Mouse (Mus musculus) forebrain, embryonic 15.5 days (tissue): ENCODE measurements at regions not wholly inside any gene's neighbourhood (a gene's known extent, or its start where the extent isn't known, plus 50 kb on each side); places are given as distances from the start of the nearest gene placed in this dataset.
A peak's percentile ranks its signal among the peaks of the same experiment; 100 is the strongest.

Experiments
- ATAC-seq: fragments of 200-750 bp; cut with Nextera tagmentation; replicated peaks from 2 replicates; pipeline ENCODE4 v1.8.0; 2017; ENCODE audit warnings: mild to moderate bottlenecking, moderate TSS enrichment, moderate library complexity
- H3K27ac ChIP-seq: fragments of 300-500 bp; sonication (generic); replicated peaks from 2 replicates; pipeline ENCODE4 v1.5.1; 2015; ENCODE audit warnings: mild to moderate bottlenecking, inconsistent platforms
- H3K27me3 ChIP-seq: fragments of 300-500 bp; sonication (generic); 2 replicates; pipeline ENCODE4 v1.6.1; 2015; ENCODE audit warnings: inconsistent platforms
- H3K36me3 ChIP-seq: fragments of 300-500 bp; sonication (generic); 2 replicates; pipeline ENCODE4 v1.6.1; 2015; ENCODE audit warnings: mild to moderate bottlenecking, inconsistent platforms
- H3K4me1 ChIP-seq: fragments of 300-500 bp; sonication (generic); 2 replicates; pipeline ENCODE4 v1.6.1; 2015; ENCODE audit warnings: inconsistent platforms
- H3K4me2 ChIP-seq: fragments of 300-500 bp; sonication (generic); replicated peaks from 2 replicates; pipeline ENCODE4 v1.6.1; 2015; ENCODE audit warnings: mild to moderate bottlenecking, inconsistent platforms
- H3K4me3 ChIP-seq: fragments of 300-500 bp; sonication (generic); 2 replicates; pipeline ENCODE4 v1.5.1; 2015; ENCODE audit warnings: mild to moderate bottlenecking, inconsistent platforms
- H3K9ac ChIP-seq: fragments of 300-500 bp; sonication (generic); replicated peaks from 2 replicates; pipeline ENCODE4 v1.6.1; 2015; ENCODE audit warnings: mild to moderate bottlenecking, inconsistent platforms
- H3K9me3 ChIP-seq: fragments of 300-500 bp; sonication (generic); 2 replicates; pipeline ENCODE4 v1.6.1; 2016; ENCODE audit warnings: inconsistent platforms
- WGBS: fragments of 180-500 bp; shearing (Covaris S2); methylation state at CpG from one replicate; pipeline ENCODE4 v1.1.7; 2015; ENCODE audit warnings: mixed read lengths; 5-methylcytosine and 5-hydroxymethylcytosine counted together

DNA sequence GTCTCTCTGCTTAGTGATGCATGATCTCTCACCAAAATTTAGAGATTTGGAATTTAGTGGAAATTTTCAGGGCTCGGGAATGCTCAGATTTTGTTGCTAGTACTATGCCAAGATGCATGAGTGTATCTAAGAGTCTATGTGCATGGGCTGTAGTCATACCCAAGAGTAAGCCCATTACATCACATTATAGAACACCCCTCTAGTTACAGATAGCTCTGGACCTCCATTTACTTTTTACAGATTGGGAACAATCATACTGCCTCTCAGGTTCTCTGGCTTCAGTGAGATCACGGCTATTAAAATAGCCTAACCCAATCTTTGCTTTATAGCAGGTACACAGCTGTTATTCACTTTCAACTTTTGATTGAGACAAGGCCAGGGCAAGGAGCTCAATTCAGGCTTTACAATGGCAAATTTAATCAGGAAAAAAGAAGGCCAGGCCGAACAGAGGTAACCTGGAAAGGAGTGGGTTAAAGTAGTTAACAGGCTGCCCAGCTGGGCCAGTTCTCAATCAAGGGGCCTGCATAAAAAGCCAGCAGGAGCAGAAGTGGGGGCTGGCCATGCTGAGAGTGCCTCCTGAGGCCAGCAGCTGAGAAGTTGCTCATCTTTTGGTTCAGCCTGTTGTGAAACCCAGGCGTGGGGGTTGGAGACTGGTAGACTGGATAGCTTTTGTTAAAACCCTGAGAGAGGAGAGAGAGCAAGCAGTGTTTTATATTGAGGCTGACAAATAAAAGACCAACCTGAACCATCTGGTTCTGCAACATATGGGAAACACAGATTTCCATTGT, 509.2 kb upstream of the Pou3f2 start:
- Histone ChIP-seq H3K9ac (no peak overlapping the region), H3K4me3 (no peak overlapping the region), H3K27me3 (no peaks in the 10 kb centered on the region), H3K9me3 (no peaks in the 10 kb centered on the region), H3K4me2 (no peak overlapping the region), H3K4me1 (peaks cover 12% of the 10 kb centered on the region), H3K27ac (no peak overlapping the region), H3K36me3 (no peaks in the 10 kb centered on the region)
- 27% methylated on average over 4 of the region's 4 CpGs for WGBS
- ATAC-seq = peak; percentile 51; the same call in 1 of the 2 replicates

DNA sequence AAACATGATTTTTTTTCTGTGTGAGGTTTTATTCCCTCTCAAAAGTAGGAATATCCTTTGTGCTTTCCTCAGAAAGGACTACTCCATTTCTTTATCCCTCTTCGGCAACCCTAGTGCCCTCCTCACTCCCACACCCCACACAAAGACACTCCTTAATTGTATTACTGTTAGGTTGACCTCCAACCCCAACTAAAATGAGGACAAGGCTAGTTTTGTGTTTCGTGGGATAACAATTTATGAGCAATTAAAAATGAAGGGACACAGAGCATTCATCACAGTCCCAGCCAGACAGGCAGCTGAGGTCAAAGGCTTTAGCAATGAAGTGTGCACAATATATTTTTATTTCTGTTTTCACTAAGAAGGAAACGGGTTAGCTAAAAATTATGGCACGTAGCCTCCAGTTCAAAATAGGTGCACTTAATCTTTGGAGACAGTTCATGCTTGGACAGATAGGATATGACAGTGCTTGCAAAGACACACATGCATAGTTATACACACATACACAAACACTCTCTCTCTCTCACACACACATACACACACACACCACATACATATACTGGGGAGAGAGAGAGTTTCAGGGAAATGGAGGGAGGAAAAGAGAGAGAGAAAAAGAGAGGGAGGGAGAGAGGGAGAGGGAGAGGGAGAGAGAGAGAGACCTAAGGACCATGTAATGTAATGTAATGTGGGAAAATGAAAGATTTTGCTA, 498.8 kb upstream of the Pou3f2 start:
- no peak overlapping the region for H3K4me3 ChIP-seq
- no peaks in the 10 kb centered on the region for H3K9me3 ChIP-seq
- no peak overlapping the region for H3K4me2 ChIP-seq
- no peak for ATAC-seq
- 21% methylated on average over 4 of the region's 4 CpGs for WGBS
- no peaks in the 10 kb centered on the region for H3K4me1 ChIP-seq
- H3K36me3 ChIP-seq = no peaks in the 10 kb centered on the region
- H3K9ac ChIP-seq = no peak overlapping the region
- no peak overlapping the region for H3K27ac ChIP-seq
- no peaks in the 10 kb centered on the region for H3K27me3 ChIP-seq

DNA sequence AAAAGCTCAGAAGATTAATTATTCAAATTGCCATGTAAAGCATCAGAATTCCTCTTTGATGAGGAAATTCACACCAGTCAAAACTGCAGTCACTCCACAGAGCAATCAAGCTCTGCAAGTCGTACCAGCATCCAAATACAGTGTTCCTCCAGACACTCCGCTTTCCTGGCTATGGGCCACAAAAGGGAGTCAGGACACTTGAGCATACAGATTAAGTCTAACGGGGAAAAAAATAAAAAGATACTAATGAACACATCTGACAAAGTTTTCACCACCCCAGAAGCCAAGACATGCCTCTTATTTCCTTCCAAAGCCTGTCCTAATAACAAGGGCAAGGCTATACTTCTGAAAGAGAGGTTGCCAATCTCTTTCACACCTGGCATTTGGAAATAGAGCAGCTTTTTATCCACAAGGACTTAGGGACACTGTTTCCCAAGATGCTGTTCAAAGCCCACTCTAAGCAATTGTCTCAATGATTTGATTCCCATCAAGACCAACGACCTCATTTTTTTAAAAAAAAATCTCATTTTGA, 485.5 kb upstream of the Pou3f2 start:
- no peak overlapping the region for H3K4me2 ChIP-seq
- H3K27ac ChIP-seq = peak overlapping the region; percentile 74
- H3K9me3 ChIP-seq = no peaks in the 10 kb centered on the region
- no peaks in the 10 kb centered on the region for H3K36me3 ChIP-seq
- peaks cover 32% of the 10 kb centered on the region for H3K4me1 ChIP-seq
- ATAC-seq = peak; percentile 86
- H3K4me3 ChIP-seq = no peak overlapping the region
- H3K27me3 ChIP-seq = no peaks in the 10 kb centered on the region
- H3K9ac ChIP-seq = no peak overlapping the region
- 9% methylated on average over 4 of the region's 4 CpGs for WGBS

DNA sequence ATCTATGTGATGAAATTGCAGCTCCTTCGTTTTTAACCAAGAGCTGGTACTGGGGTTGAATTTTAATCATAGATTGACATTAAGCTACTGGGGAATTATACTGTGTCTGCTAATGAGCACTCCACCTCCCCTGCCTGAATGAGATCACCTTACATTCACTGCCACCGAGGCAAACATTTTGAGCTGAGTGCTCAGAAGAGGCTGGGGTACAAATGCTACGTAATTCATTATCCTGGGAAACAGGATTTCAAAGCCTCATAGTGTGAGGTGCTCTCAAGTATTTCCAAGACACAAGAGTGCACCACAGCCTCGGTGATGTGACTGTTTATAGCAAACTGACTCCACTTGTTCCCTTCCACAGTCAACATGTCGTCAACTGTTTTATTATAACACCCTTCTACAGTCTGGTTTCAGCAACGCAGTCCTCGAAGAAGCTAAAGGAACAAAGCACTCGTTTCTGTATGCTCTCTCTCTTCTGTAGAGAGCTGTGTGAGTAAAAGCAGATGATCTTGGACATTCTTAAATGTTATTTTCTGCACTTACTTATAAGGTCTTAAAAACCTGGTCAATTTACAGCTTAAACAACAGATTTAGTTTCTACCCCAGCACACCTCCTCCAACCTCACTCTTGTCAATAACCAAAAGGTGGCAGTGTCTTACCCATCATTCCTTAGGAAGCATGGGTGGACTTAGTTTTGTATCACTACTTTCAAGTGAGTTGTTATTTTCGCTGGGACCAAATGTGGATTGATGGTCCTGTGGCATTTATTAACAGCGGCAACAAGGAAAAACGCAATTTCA, 484.8 kb upstream of the Pou3f2 start:
- peak overlapping the region; percentile 17; the same call in 1 of the 2 replicates for H3K4me2 ChIP-seq
- H3K4me1 ChIP-seq = peaks cover 32% of the 10 kb centered on the region
- no peaks in the 10 kb centered on the region for H3K9me3 ChIP-seq
- H3K36me3 ChIP-seq = no peaks in the 10 kb centered on the region
- no peak overlapping the region for H3K4me3 ChIP-seq
- ATAC-seq = peak; percentile 75
- peak overlapping the region; percentile 74 for H3K27ac ChIP-seq
- no peak overlapping the region for H3K9ac ChIP-seq
- 8% methylated on average over 11 of the region's 11 CpGs for WGBS
- H3K27me3 ChIP-seq = no peaks in the 10 kb centered on the region

GRCm38 (mm10) chr4:22971127-22971526, 483.0 kb upstream of the Pou3f2 start:
- Histone ChIP-seq H3K9ac (no peak overlapping the region), H3K4me3 (no peak overlapping the region), H3K27ac (peak overlapping the region; percentile 48; the same call in 1 of the 2 replicates), H3K4me1 (peaks cover 32% of the 10 kb centered on the region), H3K4me2 (no peak overlapping the region), H3K36me3 (no peaks in the 10 kb centered on the region), H3K27me3 (no peaks in the 10 kb centered on the region), H3K9me3 (no peaks in the 10 kb centered on the region)
- 17% methylated on average over 2 of the region's 2 CpGs for WGBS
- peak; percentile 57; the same call in 1 of the 2 replicates for ATAC-seq

GRCm38 (mm10) chr4:22970495-22970894, 482.3 kb upstream of the Pou3f2 start:
- Histone ChIP-seq H3K9ac (no peak overlapping the region), H3K4me3 (no peak overlapping the region), H3K36me3 (no peaks in the 10 kb centered on the region), H3K27me3 (no peaks in the 10 kb centered on the region), H3K27ac (peak overlapping the region; percentile 48; the same call in 1 of the 2 replicates), H3K9me3 (no peaks in the 10 kb centered on the region), H3K4me2 (no peak overlapping the region), H3K4me1 (peaks cover 32% of the 10 kb centered on the region)
- ATAC-seq = peak; percentile 13; the same call in 1 of the 2 replicates
- 4% methylated on average over 5 of the region's 5 CpGs for WGBS

DNA sequence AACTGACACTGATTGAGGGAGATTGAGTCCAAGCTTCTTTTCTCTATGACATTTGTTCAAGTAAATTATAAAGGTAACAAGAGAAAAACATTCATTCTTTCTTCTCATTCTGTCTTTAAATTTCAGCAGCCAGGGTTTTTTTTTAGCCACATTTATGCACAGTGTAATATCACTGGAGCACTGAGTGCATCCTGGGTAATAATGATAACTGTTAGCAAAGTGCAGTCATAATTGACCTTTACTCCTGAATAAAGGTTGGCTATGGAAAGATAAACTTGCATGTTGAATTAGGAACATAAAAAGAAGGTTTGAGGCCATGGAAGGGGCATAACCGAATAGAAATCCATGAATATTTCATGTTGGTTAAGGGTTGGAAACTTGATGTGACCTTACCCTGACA, 461.3 kb upstream of the Pou3f2 start:
- H3K9me3 ChIP-seq = no peaks in the 10 kb centered on the region
- no peaks in the 10 kb centered on the region for H3K36me3 ChIP-seq
- H3K9ac ChIP-seq = no peak overlapping the region
- H3K4me2 ChIP-seq = no peak overlapping the region
- 86% methylated on average over 1 of the region's 1 CpGs for WGBS
- no peak overlapping the region for H3K4me3 ChIP-seq
- no peaks in the 10 kb centered on the region for H3K27me3 ChIP-seq
- no peak for ATAC-seq
- H3K4me1 ChIP-seq = peaks cover 13% of the 10 kb centered on the region
- H3K27ac ChIP-seq = no peak overlapping the region

- H3K9ac ChIP-seq = no peak overlapping the region
- 93% methylated on average over 4 of the region's 4 CpGs for WGBS
- no peak overlapping the region for H3K4me2 ChIP-seq
- no peaks in the 10 kb centered on the region for H3K36me3 ChIP-seq
- H3K4me3 ChIP-seq = no peak overlapping the region
- no peaks in the 10 kb centered on the region for H3K9me3 ChIP-seq
- H3K27ac ChIP-seq = no peak overlapping the region
- no peak for ATAC-seq
- no peaks in the 10 kb centered on the region for H3K27me3 ChIP-seq
- H3K4me1 ChIP-seq = peaks cover 13% of the 10 kb centered on the region
These were observed 460.7 kb upstream of the Pou3f2 start for GRCm38 (mm10) chr4:22948880-22949279.

GRCm38 (mm10) chr4:22946788-22947406, 458.7 kb upstream of the Pou3f2 start:
- WGBS = 38% methylated on average over 7 of the region's 7 CpGs

DNA sequence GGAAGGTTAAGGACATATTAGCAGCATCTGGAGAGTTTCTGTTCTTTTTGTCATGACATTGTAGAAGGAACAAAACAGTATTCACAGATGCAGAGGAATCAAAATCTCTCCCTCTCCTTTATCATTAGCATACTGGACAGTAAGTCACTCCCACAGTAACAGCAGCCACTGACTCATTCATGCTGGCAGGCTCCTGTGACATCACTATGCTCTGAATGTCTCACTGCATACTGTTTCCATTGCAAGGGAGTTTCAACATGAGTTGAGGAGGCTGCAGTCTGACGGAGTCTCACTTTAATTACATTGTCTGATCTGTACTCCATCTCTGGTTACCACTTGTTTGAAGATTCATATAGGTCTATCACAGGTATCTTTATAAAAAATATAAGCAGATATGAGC, 450.1 kb upstream of the Pou3f2 start:
- Histone ChIP-seq H3K36me3 (no peaks in the 10 kb centered on the region), H3K4me3 (no peak overlapping the region), H3K9ac (no peak overlapping the region), H3K9me3 (no peaks in the 10 kb centered on the region), H3K4me1 (no peaks in the 10 kb centered on the region), H3K4me2 (no peak overlapping the region), H3K27me3 (no peaks in the 10 kb centered on the region), H3K27ac (no peak overlapping the region)
- no peak for ATAC-seq
- WGBS = 73% methylated on average over 1 of the region's 1 CpGs

More at GRCm38 (mm10) chr4:22946788-22947406, 458.7 kb upstream of the Pou3f2 start:
- ATAC-seq = peak; percentile 83
- Histone ChIP-seq H3K4me1 (peaks cover 13% of the 10 kb centered on the region), H3K4me3 (no peak overlapping the region), H3K4me2 (no peak overlapping the region), H3K9ac (no peak overlapping the region), H3K27me3 (no peaks in the 10 kb centered on the region), H3K36me3 (no peaks in the 10 kb centered on the region), H3K9me3 (no peaks in the 10 kb centered on the region), H3K27ac (0 out of 2 replicates have a peak overlapping the region, but pooled peaks have one; percentile 39)

DNA sequence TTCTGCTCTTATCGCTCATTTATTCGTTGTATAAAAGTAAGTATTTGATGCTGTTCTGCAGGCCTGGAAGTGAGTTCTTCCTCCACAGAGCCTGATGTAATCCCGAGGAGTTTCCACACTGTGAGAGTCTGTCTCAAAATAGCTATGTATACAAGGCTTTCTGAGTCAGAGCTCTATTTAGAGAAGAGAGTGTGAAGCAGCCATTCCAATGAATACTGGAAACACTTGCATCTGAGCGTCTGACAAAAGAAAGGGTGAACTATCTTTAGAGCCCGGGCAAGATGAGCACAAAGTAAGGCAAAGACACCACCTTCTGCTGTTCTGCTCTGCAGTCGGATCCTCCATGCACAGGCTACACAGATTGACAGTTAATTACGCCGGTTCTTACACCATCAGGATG, 436.0 kb upstream of the Pou3f2 start:
- Histone ChIP-seq H3K36me3 (no peaks in the 10 kb centered on the region), H3K9ac (no peak overlapping the region), H3K9me3 (no peaks in the 10 kb centered on the region), H3K4me2 (no peak overlapping the region), H3K27ac (no peak overlapping the region), H3K4me1 (0 out of 2 replicates have a peak, but pooled peaks cover 6% of the 10 kb centered on the region), H3K27me3 (no peaks in the 10 kb centered on the region), H3K4me3 (no peak overlapping the region)
- no peak for ATAC-seq
- WGBS = 88% methylated on average over 8 of the region's 8 CpGs
